Mouse (Mus musculus): ENCODE results near the gene Ddx24. TPM values are rescaled to one million over a fixed set of nuclear protein-coding genes. Genes with fewer than 3 reads are reported as not detected.

Gene Ddx24
- polyA plus RNA-seq, 1 experiment from 2014 or later = 92.5 TPM

- DNase-seq (ENCODE audit: low spot score) = no peak
- Histone ChIP-seq H3K9me3 (replicated peaks) (no peaks in the 10 kb centered on the region), H3K36me3 (peaks cover 28% of the 10 kb centered on the region), H3K4me1 (peaks cover 26% of the 10 kb centered on the region), H3K27ac (peak overlapping the region; percentile 86), H3K27me3 (ENCODE audit: low read depth, poor library complexity, severe bottlenecking) (no peaks in the 10 kb centered on the region), H3K4me3 (peak overlapping the region; percentile 91)
- 10% methylated on average over 33 of the region's 33 CpGs for WGBS
Measured at GRCm38 (mm10) chr12:103425016-103425728, 458 bp downstream of the Ddx24 start.

GRCm38 (mm10) chr12:103408144-103408543, 17.5 kb downstream of the Ddx24 start:
- no peak overlapping the region for H3K27ac ChIP-seq
- H3K9me3 ChIP-seq (replicated peaks) = no peaks in the 10 kb centered on the region
- no peak overlapping the region for H3K4me3 ChIP-seq
- H3K27me3 ChIP-seq (ENCODE audit: low read depth, poor library complexity, severe bottlenecking) = no peaks in the 10 kb centered on the region
- WGBS = 93% methylated on average over 10 of the region's 10 CpGs
- DNase-seq (ENCODE audit: low spot score) = no peak
- H3K36me3 ChIP-seq = peaks cover 94% of the 10 kb centered on the region
- H3K4me1 ChIP-seq = no peaks in the 10 kb centered on the region

DNA sequence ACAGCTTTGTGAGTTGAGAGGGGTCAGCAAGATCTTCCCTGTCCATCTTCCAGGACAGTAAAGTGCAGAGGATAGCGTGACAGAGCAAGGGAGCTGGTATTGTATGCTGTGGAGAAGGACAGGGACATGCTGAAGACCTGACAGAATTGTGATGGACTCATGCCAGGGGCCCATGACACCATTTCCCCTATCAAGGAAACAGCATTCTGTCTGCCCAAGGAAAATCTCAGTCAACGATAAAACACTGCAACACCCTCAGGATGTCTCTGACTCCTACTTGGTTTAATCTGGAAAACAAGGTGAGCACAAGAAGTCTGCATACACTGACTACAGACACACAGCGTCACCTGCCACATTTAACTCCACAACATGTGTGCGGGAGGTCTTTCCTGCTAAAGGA, 17.9 kb downstream of the Ddx24 start, which contains the start of gene 9330161L09Rik:
Gene 9330161L09Rik (minus strand): TSS at position 101 of the 400 bp plus-strand sequence.
- Histone ChIP-seq H3K27ac (no peak within 1 kb of the TSS), H3K9me3 (replicated peaks) (no peaks in the 10 kb centered on the region), H3K4me1 (no peaks in the 10 kb centered on the region), H3K36me3 (peaks cover 93% of the 10 kb centered on the region), H3K4me3 (no peak within 1 kb of the TSS), H3K27me3 (ENCODE audit: low read depth, poor library complexity, severe bottlenecking) (no peaks in the 10 kb centered on the region)
- DNase-seq (ENCODE audit: low spot score) = no peak
- 90% methylated on average over 4 of the region's 4 CpGs for WGBS

DNA sequence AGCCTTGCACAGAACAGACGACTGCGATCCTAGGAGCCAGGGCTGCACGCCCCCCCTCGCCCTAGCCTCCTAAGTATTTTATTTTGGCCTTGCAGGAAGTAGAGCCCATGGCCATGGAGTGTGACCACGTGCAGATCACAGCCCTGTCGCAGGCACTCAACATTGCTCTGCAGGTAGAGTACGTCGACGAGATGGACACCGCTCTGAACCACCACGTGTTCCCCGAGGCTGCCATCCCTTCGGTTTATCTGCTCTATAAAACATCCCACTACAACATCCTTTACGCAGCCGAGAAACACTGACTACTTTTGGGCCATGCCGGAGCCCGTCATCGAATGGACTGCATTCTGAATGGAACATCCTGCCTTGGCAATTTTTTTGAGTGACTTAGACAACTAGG, 21.5 kb downstream of the Ddx24 start:
- H3K27me3 ChIP-seq (ENCODE audit: low read depth, poor library complexity, severe bottlenecking) = no peaks in the 10 kb centered on the region
- no peak overlapping the region for H3K4me3 ChIP-seq
- no peak overlapping the region for H3K27ac ChIP-seq
- DNase-seq (ENCODE audit: low spot score) = no peak
- H3K4me1 ChIP-seq = no peaks in the 10 kb centered on the region
- WGBS = 89% methylated on average over 18 of the region's 18 CpGs
- H3K36me3 ChIP-seq = peaks cover 63% of the 10 kb centered on the region
- H3K9me3 ChIP-seq (replicated peaks) = no peaks in the 10 kb centered on the region

- Histone ChIP-seq H3K4me3 (no peak overlapping the region), H3K36me3 (peaks cover 4% of the 10 kb centered on the region; the same call in 1 of the 2 replicates), H3K9me3 (replicated peaks) (no peaks in the 10 kb centered on the region), H3K27me3 (ENCODE audit: low read depth, poor library complexity, severe bottlenecking) (no peaks in the 10 kb centered on the region), H3K27ac (no peak overlapping the region), H3K4me1 (peaks cover 4% of the 10 kb centered on the region; the same call in 1 of the 2 replicates)
- no peak for DNase-seq (ENCODE audit: low spot score)
- WGBS = 85% methylated on average over 7 of the region's 7 CpGs
Measured at GRCm38 (mm10) chr12:103396751-103397150, 28.9 kb downstream of the Ddx24 start.

DNA sequence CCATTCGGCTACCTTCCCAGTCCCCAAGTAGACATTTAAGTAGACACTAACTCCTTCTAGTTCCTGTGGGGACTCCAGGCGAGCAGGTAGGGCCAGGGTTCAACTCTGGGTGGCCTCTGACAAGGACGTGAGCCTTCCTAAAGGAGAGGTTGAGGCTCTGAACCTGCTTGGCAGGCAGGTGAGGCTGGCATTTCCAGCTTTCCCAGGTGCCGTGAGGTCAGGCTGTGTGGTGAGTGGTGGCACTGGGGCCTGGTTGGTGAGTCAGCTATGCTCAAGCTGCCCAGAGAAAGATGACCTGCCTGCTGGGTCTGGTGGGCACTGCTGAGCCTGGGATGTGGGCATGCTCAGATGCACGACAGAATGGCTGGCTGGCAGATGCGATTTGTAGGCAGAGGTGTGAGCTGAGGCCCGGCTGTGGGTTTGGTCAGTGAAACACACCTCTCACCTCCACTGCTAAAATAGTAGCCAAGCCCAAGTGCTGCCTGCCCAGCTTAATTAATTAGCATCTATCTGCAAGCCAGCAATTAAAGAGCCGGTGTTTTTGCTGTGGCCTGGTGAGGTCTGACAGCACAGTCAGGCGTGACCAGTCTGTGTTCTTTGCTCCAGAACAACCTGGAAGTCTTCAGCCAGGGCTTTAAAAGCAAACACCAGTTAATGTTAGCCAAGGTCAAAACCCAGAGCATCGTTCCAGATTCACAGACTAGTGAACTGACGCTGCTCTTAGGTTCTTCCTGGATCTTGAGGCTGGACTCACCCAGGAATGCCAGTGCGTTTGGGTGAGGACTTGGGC, 29.9 kb downstream of the Ddx24 start:
- peaks cover 1% of the 10 kb centered on the region; the same call in 1 of the 2 replicates for H3K36me3 ChIP-seq
- no peaks in the 10 kb centered on the region for H3K27me3 ChIP-seq (ENCODE audit: low read depth, poor library complexity, severe bottlenecking)
- H3K27ac ChIP-seq = no peak overlapping the region
- H3K4me1 ChIP-seq = peaks cover 4% of the 10 kb centered on the region; the same call in 1 of the 2 replicates
- H3K4me3 ChIP-seq = no peak overlapping the region
- no peaks in the 10 kb centered on the region for H3K9me3 ChIP-seq (replicated peaks)
- 70% methylated on average over 12 of the region's 12 CpGs for WGBS
- no peak for DNase-seq (ENCODE audit: low spot score)

GRCm38 (mm10) chr12:103393528-103393927, 32.1 kb downstream of the Ddx24 start:
- Histone ChIP-seq H3K36me3 (no peaks in the 10 kb centered on the region), H3K4me3 (no peak overlapping the region), H3K9me3 (replicated peaks) (no peaks in the 10 kb centered on the region), H3K4me1 (peaks cover 18% of the 10 kb centered on the region), H3K27ac (peak overlapping the region; percentile 36; the same call in 1 of the 2 replicates), H3K27me3 (ENCODE audit: low read depth, poor library complexity, severe bottlenecking) (no peaks in the 10 kb centered on the region)
- 55% methylated on average over 6 of the region's 6 CpGs for WGBS
- no peak for DNase-seq (ENCODE audit: low spot score)

GRCm38 (mm10) chr12:103391098-103391497, 34.5 kb downstream of the Ddx24 start:
- WGBS = 82% methylated on average over 7 of the region's 7 CpGs
- DNase-seq (ENCODE audit: low spot score) = no peak
- H3K4me3 ChIP-seq = no peak overlapping the region

GRCm38 (mm10) chr12:103389982-103390381, 35.6 kb downstream of the Ddx24 start:
- H3K9me3 ChIP-seq (replicated peaks) = no peaks in the 10 kb centered on the region
- no peaks in the 10 kb centered on the region for H3K36me3 ChIP-seq
- no peak overlapping the region for H3K27ac ChIP-seq
- peaks cover 18% of the 10 kb centered on the region for H3K4me1 ChIP-seq
- no peaks in the 10 kb centered on the region for H3K27me3 ChIP-seq (ENCODE audit: low read depth, poor library complexity, severe bottlenecking)
- WGBS = 85% methylated on average over 4 of the region's 4 CpGs
- no peak overlapping the region for H3K4me3 ChIP-seq
- no peak for DNase-seq (ENCODE audit: low spot score)

More at GRCm38 (mm10) chr12:103391098-103391497, 34.5 kb downstream of the Ddx24 start:
- Histone ChIP-seq H3K36me3 (no peaks in the 10 kb centered on the region), H3K9me3 (replicated peaks) (no peaks in the 10 kb centered on the region), H3K4me1 (peaks cover 18% of the 10 kb centered on the region), H3K27me3 (ENCODE audit: low read depth, poor library complexity, severe bottlenecking) (no peaks in the 10 kb centered on the region), H3K27ac (no peak overlapping the region)

GRCm38 (mm10) chr12:103389348-103389727, 36.3 kb downstream of the Ddx24 start:
- H3K4me1 ChIP-seq = peaks cover 18% of the 10 kb centered on the region
- DNase-seq (ENCODE audit: low spot score) = no peak
- no peaks in the 10 kb centered on the region for H3K36me3 ChIP-seq
- peak overlapping the region; percentile 93 for H3K27ac ChIP-seq
- no peaks in the 10 kb centered on the region for H3K9me3 ChIP-seq (replicated peaks)
- 77% methylated on average over 2 of the region's 2 CpGs for WGBS
- H3K27me3 ChIP-seq (ENCODE audit: low read depth, poor library complexity, severe bottlenecking) = no peaks in the 10 kb centered on the region
- peak overlapping the region; percentile 86 for H3K4me3 ChIP-seq

GRCm38 (mm10) chr12:103388505-103389347, 36.9 kb downstream of the Ddx24 start, which contains the start of gene Otub2:
Gene Otub2 (plus strand): TSS chr12:103388682.
- no peaks in the 10 kb centered on the region for H3K9me3 ChIP-seq (replicated peaks)
- H3K4me3 ChIP-seq = peak within 1 kb of the TSS; percentile 86
- no peaks in the 10 kb centered on the region for H3K36me3 ChIP-seq
- peak within 1 kb of the TSS; percentile 93 for H3K27ac ChIP-seq
- peak; percentile 93 for DNase-seq (ENCODE audit: low spot score)
- H3K27me3 ChIP-seq (ENCODE audit: low read depth, poor library complexity, severe bottlenecking) = no peaks in the 10 kb centered on the region
- peaks cover 18% of the 10 kb centered on the region for H3K4me1 ChIP-seq
- WGBS = 1% methylated on average over 58 of the region's 58 CpGs

- no peak for DNase-seq (ENCODE audit: low spot score)
- no peak overlapping the region for H3K27ac ChIP-seq
- H3K27me3 ChIP-seq (ENCODE audit: low read depth, poor library complexity, severe bottlenecking) = no peaks in the 10 kb centered on the region
- no peak overlapping the region for H3K4me3 ChIP-seq
- 84% methylated on average over 4 of the region's 4 CpGs for WGBS
- H3K9me3 ChIP-seq (replicated peaks) = no peaks in the 10 kb centered on the region
- no peaks in the 10 kb centered on the region for H3K36me3 ChIP-seq
- no peaks in the 10 kb centered on the region for H3K4me1 ChIP-seq
Measured at GRCm38 (mm10) chr12:103380226-103380625, 45.4 kb downstream of the Ddx24 start.

All from limb, embryonic 10.5 days (tissue).